Mouse (Mus musculus) ES-E14 (cell line): ENCODE measurements at regions not wholly inside any gene's neighbourhood (a gene's known extent, or its start where the extent isn't known, plus 50 kb on each side); places are given as distances from the start of the nearest gene placed in this dataset.

Source experiments
- DNase-seq: peaks from one replicate; pipeline ENCODE4 v3.0.0-alpha.2; 2013; ENCODE audit warnings: low read depth, low spot score
- H3K27ac ChIP-seq: 2 replicates; pipeline ENCODE4 v1.5.1; 2012; ENCODE audit warnings: low read depth, mild to moderate bottlenecking, low read length, moderate library complexity, mixed read lengths; ENCODE audit not compliant: poor library complexity, insufficient read depth, severe bottlenecking
- H3K36me3 ChIP-seq: 2 replicates; pipeline ENCODE4 v1.6.1; 2012; ENCODE audit warnings: mild to moderate bottlenecking, low read length, moderate library complexity, mixed read lengths; ENCODE audit not compliant: control insufficient read depth, poor library complexity, insufficient read depth, severe bottlenecking
- H3K4me1 ChIP-seq, 2 experiments: fragments of 150-350 bp in 1 of 2; sonication (generic) in 1 of 2; 2 replicates each; pipeline ENCODE4 v1.6.1; 2012; ENCODE audit warnings: low read length in 2 of 2, mild to moderate bottlenecking in 1 of 2, mixed read lengths in 1 of 2; ENCODE audit not compliant: control insufficient read depth in 2 of 2, insufficient read depth in 2 of 2, poor library complexity in 1 of 2
- H3K4me3 ChIP-seq, 2 experiments: fragments of 150-350 bp in 1 of 2; sonication (generic) in 1 of 2; 2 replicates each; pipeline ENCODE4 v1.5.1; 2012; ENCODE audit warnings: low read length in 2 of 2, low read depth in 1 of 2, mild to moderate bottlenecking in 1 of 2, mixed read lengths in 1 of 2; ENCODE audit not compliant: insufficient read depth in 1 of 2, poor library complexity in 1 of 2, severe bottlenecking in 1 of 2
- H3K9ac ChIP-seq: 2 replicates; pipeline ENCODE4 v1.6.1; 2012; ENCODE audit warnings: low read depth, mild to moderate bottlenecking, low read length, mixed read lengths; ENCODE audit not compliant: poor library complexity, insufficient read depth, severe bottlenecking
- H3K9me3 ChIP-seq: fragments of 150-350 bp; sonication (generic); 2 replicates; pipeline ENCODE4 v1.6.1; 2012; ENCODE audit warnings: low read depth, mild to moderate bottlenecking, low read length; ENCODE audit not compliant: control insufficient read depth, insufficient read depth
- CHD2 ChIP-seq: IDR thresholded peaks from 2 replicates; pipeline ENCODE4 v1.6.1; 2014; ENCODE audit warnings: mild to moderate bottlenecking, low read depth, low read length, inconsistent platforms
- HCFC1 ChIP-seq: IDR thresholded peaks from 2 replicates; pipeline ENCODE4 v1.6.1; 2012; ENCODE audit warnings: low read length, inconsistent platforms, borderline replicate concordance; ENCODE audit not compliant: insufficient read depth
- MAFK ChIP-seq: IDR thresholded peaks from 2 replicates; pipeline ENCODE4 v1.6.1; 2014; ENCODE audit warnings: mild to moderate bottlenecking, low read depth, low read length, inconsistent platforms; ENCODE audit not compliant: insufficient read depth
- ZC3H11A ChIP-seq: IDR thresholded peaks from 2 replicates; pipeline ENCODE4 v1.6.1; 2012; ENCODE audit warnings: low read depth, mild to moderate bottlenecking, inconsistent platforms, low read length, borderline replicate concordance
- ZNF384 ChIP-seq: IDR thresholded peaks from 2 replicates; pipeline ENCODE4 v1.6.1; 2012; ENCODE audit warnings: low read depth, low read length, inconsistent platforms
- in situ Hi-C, 2 experiments: fragments of 600-800 bp; cut with MboI; formaldehyde crosslinking; loops; one replicate each; pipeline ENCODE4 v1.15.1; 2025; ENCODE audit warnings: low sequenced_read_pairs in 2 of 2, inconsistent platforms in 1 of 2; ENCODE audit not compliant: unreplicated experiment in 2 of 2

GRCm38 (mm10) chr8:79514655-79515278, 115.4 kb upstream of the Smad1 start:
- Histone ChIP-seq H3K9me3 (no peaks in the 10 kb centered on the region), H3K36me3 (no peaks in the 10 kb centered on the region), H3K27ac (no peak overlapping the region), H3K9ac (no peak overlapping the region), H3K4me3 (no peak overlapping the region), H3K4me1 (no peaks in the 10 kb centered on the region)
- in situ Hi-C loops: no loop called here
- no peak for DNase-seq
- no peak for TF ChIP-seq HCFC1
- no peak for TF ChIP-seq ZNF384
- TF ChIP-seq ZC3H11A: no peak
- no peak for TF ChIP-seq CHD2
- no peak for TF ChIP-seq MAFK

GRCm38 (mm10) chr8:79508597-79508996, 109.3 kb upstream of the Smad1 start:
- Histone ChIP-seq H3K27ac (no peak overlapping the region), H3K9ac (no peak overlapping the region), H3K9me3 (no peaks in the 10 kb centered on the region), H3K4me3 (no peak overlapping the region), H3K4me1 (no peaks in the 10 kb centered on the region), H3K36me3 (no peaks in the 10 kb centered on the region)
- TF ChIP-seq HCFC1 (no peak), MAFK (no peak), ZC3H11A (no peak), CHD2 (no peak), ZNF384 (no peak)
- in situ Hi-C loops: no loop called here
- no peak for DNase-seq

- Histone ChIP-seq H3K9ac (no peak overlapping the region), H3K36me3 (no peaks in the 10 kb centered on the region), H3K9me3 (no peaks in the 10 kb centered on the region), H3K4me1 (no peaks in the 10 kb centered on the region), H3K4me3 (no peak overlapping the region), H3K27ac (no peak overlapping the region)
- DNase-seq: no peak
- TF ChIP-seq CHD2 (no peak), HCFC1 (no peak), ZNF384 (no peak), MAFK (no peak), ZC3H11A (no peak)
- in situ Hi-C loops: no loop called here
Observed at GRCm38 (mm10) chr8:79505381-79505780, 106.1 kb upstream of the Smad1 start.

- in situ Hi-C loops: no loop called here
- H3K4me3 ChIP-seq: no peak overlapping the region
- no peak overlapping the region for H3K27ac ChIP-seq
- no peaks in the 10 kb centered on the region for H3K9me3 ChIP-seq
- no peak for TF ChIP-seq MAFK
- no peak for TF ChIP-seq ZC3H11A
- no peak for TF ChIP-seq HCFC1
- no peak for TF ChIP-seq CHD2
- TF ChIP-seq ZNF384: no peak
- no peak overlapping the region for H3K9ac ChIP-seq
- DNase-seq: no peak
- no peaks in the 10 kb centered on the region for H3K4me1 ChIP-seq
- H3K36me3 ChIP-seq: no peaks in the 10 kb centered on the region
Observed at GRCm38 (mm10) chr8:79503906-79504305, 104.6 kb upstream of the Smad1 start.

GRCm38 (mm10) chr8:79502062-79502461, 102.7 kb upstream of the Smad1 start:
- Histone ChIP-seq H3K36me3 (no peaks in the 10 kb centered on the region), H3K4me1 (no peaks in the 10 kb centered on the region), H3K4me3 (no peak overlapping the region), H3K9ac (no peak overlapping the region), H3K27ac (no peak overlapping the region), H3K9me3 (no peaks in the 10 kb centered on the region)
- in situ Hi-C loops: no loop called here
- DNase-seq: no peak
- TF ChIP-seq ZNF384 (no peak), HCFC1 (no peak), CHD2 (no peak), ZC3H11A (no peak), MAFK (no peak)
